Mouse (Mus musculus) liver, embryonic 15.5 days (tissue): Measurements from ENCODE around the gene Gm10570. TPM values are rescaled to one million over a fixed set of nuclear protein-coding genes. Genes with fewer than 3 reads are reported as not detected.

Experiments
- ATAC-seq: fragments of 200-750 bp; cut with Nextera tagmentation; 2 replicates; pipeline ENCODE4 v1.8.0; 2017; ENCODE audit warnings: moderate number of reproducible peaks, mild to moderate bottlenecking, moderate library complexity; ENCODE audit not compliant: insufficient read depth
- H3K27ac ChIP-seq: fragments of 300-500 bp; sonication (generic); replicated peaks from 2 replicates; pipeline ENCODE4 v1.5.1; 2015; ENCODE audit warnings: mild to moderate bottlenecking, inconsistent platforms
- H3K27me3 ChIP-seq: fragments of 300-500 bp; sonication (generic); 2 replicates; pipeline ENCODE4 v1.6.1; 2015; ENCODE audit warnings: mild to moderate bottlenecking, inconsistent platforms
- H3K36me3 ChIP-seq: fragments of 300-500 bp; sonication (generic); replicated peaks from 2 replicates; pipeline ENCODE4 v1.6.1; 2015; ENCODE audit warnings: moderate library complexity, mild to moderate bottlenecking, inconsistent platforms
- H3K4me1 ChIP-seq: fragments of 300-500 bp; sonication (generic); replicated peaks from 2 replicates; pipeline ENCODE4 v1.6.1; 2015; ENCODE audit warnings: inconsistent platforms
- H3K4me2 ChIP-seq: fragments of 300-500 bp; sonication (generic); 2 replicates; pipeline ENCODE4 v1.6.1; 2015; ENCODE audit warnings: moderate library complexity, mild to moderate bottlenecking, inconsistent platforms
- H3K4me3 ChIP-seq: fragments of 300-500 bp; sonication (generic); replicated peaks from 2 replicates; pipeline ENCODE4 v1.5.1; 2015; ENCODE audit warnings: mild to moderate bottlenecking, inconsistent platforms
- H3K9ac ChIP-seq: fragments of 300-500 bp; sonication (generic); 2 replicates; pipeline ENCODE4 v1.6.1; 2015; ENCODE audit warnings: moderate library complexity, mild to moderate bottlenecking, inconsistent platforms
- H3K9me3 ChIP-seq: fragments of 300-500 bp; sonication (generic); replicated peaks from 2 replicates; pipeline ENCODE4 v1.6.1; 2016; ENCODE audit warnings: inconsistent platforms
- WGBS: fragments of 180-500 bp; shearing (Covaris S2); methylation state at CpG from one replicate; pipeline ENCODE4 v1.1.7; 2015; ENCODE audit warnings: mixed read lengths; ENCODE audit not compliant: insufficient replicate concordance; 5-methylcytosine and 5-hydroxymethylcytosine counted together
- polyA plus RNA-seq: library from polyadenylated mRNA; unstranded; fragments of >200 nt; fragmentation: Nextera tagmentation; extraction: Ambion mirVana; gene quantifications from 2 replicates; pipeline ENCODE4 v1.2.1, GENCODE M21; 2015

The Gm10570 gene
- not detected in 2 replicates for polyA plus RNA-seq

DNA sequence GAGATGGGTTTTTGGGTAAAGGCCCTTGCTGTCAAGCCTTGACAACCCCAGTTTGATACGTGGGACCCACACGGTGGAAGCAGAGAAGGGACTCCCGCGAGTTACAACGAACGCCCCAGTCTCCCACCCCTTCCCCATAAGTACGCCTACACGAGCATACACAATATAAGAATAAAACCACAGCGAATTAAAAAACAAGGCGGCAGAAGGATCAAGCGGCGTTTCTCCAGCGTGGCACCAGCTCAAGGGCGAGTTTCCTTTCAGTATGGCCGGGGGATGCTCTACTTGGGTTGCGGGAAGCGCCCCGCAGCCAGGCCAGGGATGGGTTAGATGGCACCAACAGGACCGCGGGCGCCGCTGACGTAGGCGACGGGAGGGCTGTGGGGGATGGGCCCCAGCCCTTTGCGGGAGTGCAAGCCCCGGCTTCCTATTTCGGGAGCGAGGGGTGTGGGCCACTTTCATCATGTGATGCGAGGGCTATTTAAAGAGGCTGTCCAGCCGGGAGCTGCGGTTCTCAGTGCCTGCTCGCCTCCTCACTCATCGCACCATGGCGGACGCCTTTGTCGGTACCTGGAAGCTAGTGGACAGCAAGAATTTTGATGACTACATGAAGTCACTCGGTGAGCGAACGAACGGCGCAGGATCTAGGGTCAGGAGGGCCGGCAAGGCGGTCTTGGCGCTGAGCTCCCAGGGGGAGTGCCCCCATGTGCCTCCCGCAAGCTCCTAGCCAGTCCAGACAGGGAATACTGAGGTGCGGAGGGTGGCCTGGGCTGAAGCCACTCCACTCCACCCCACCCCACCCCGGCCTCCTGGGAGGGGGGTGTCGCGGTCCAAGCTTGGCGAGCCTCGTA lies at the start of gene Gm10570, which contains the start of gene Fabp3:
Gene Gm10570, minus strand, starts transcription at position 444 of the 851 bp plus-strand sequence.
Gene Fabp3, plus strand, starts transcription at position 365 of the 851 bp plus-strand sequence.
- WGBS, result 1% methylated on average over 52 of the region's 52 CpGs
- Histone ChIP-seq H3K4me3 (peak within 1 kb of the TSS; percentile 51), H3K9me3 (no peaks in the 10 kb centered on the region), H3K4me1 (peaks cover 20% of the 10 kb centered on the region), H3K4me2 (peak within 1 kb of the TSS; percentile 75), H3K36me3 (no peaks in the 10 kb centered on the region), H3K9ac (peak within 1 kb of the TSS; percentile 18; the same call in 1 of the 2 replicates), H3K27ac (no peak within 1 kb of the TSS), H3K27me3 (peaks cover 86% of the 10 kb centered on the region)
- no peak for ATAC-seq

DNA sequence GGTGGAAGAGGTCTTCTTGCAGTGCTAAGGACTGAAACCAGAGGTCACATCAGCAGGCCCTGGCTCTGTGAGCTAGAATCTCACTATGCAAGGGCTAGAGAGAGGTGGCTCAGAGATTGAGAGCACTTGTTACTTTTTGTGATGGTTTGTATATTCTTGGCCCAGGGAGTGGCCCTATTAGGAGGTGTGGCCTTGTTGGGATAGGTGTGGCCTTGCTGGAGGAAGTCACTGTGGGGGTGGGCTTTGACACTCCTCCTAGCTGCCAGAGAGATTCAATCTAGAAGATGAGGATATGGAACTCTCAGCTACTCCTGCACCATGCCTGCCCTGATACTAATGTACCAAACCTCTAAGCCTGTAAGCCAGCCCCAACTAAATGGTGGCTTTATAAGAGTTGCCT lies 49.5 kb upstream of the Gm10570 start:
- peak overlapping the region; percentile 95 for H3K27ac ChIP-seq
- H3K4me3 ChIP-seq, result peak overlapping the region; percentile 88
- peaks cover 23% of the 10 kb centered on the region for H3K36me3 ChIP-seq
- no peak for ATAC-seq
- peak overlapping the region; percentile 90 for H3K4me2 ChIP-seq
- H3K9ac ChIP-seq, result no peak overlapping the region
- peaks cover 39% of the 10 kb centered on the region for H3K4me1 ChIP-seq
- no peaks in the 10 kb centered on the region for H3K9me3 ChIP-seq
- H3K27me3 ChIP-seq, result no peaks in the 10 kb centered on the region

DNA sequence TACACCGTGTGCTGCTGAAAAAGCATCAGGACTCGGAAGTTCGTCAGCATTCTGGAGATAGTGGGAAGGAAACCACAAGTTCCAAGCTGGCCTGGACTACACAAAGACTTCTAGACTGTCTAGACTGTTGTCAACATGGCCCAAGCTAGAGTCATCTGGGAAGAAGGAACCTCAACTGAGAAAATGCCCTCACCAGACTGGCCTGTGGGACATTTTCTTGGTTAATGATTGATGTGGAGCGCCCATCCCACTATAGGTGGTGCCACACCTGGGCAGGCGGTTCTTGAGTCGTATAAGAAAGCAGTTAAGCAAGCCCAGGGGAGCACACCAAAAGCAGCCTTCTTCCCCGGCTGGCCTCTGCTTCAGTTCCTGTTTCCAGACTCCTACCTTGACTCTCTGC lies 44.1 kb upstream of the Gm10570 start:
- Histone ChIP-seq H3K9me3 (no peaks in the 10 kb centered on the region), H3K27me3 (no peaks in the 10 kb centered on the region), H3K9ac (no peak overlapping the region), H3K36me3 (peaks cover 71% of the 10 kb centered on the region), H3K4me1 (peaks cover 17% of the 10 kb centered on the region), H3K4me3 (no peak overlapping the region), H3K27ac (no peak overlapping the region), H3K4me2 (no peak overlapping the region)
- ATAC-seq, result no peak
- 77% methylated on average over 7 of the region's 7 CpGs for WGBS

DNA sequence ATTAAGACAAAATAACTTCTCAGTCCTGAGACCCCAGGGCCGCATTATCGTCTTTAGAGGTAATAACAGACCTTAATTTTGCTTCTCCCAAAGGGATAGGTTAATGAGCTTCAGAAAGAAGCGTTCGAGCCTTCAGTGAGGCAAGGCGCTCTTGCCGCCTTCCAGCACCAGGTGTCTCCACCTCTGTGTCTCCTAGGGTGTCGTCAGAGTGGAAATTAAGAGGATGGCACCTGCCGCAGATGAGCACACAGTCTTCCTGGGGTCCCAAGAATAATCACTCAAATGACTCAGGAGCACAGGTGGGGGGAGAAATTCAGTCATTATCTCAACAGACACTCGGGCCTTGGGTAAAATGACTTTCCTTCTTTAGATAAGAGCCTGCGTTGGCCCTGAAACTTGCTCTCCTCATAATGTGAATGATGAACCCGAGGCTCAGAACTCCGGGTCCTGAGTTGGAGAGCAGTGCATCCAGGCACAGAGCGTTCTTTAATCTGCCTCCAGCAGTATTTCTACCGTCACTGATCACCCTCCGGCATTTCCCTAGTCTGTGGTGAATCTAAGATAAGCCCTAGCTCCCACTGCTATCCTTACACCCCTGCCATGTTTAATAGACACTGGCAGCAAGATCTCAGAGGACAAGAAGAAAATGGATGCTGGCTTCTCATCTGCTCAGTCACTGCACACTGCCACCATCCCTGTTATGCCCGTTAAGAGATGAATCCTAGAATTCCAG lies 42.4 kb upstream of the Gm10570 start:
- Histone ChIP-seq H3K36me3 (peaks cover 79% of the 10 kb centered on the region), H3K4me2 (peak overlapping the region; percentile 7; the same call in 1 of the 2 replicates), H3K4me1 (peaks cover 11% of the 10 kb centered on the region; the same call in 1 of the 2 replicates), H3K9ac (no peak overlapping the region), H3K4me3 (no peak overlapping the region), H3K27ac (peak overlapping the region; percentile 15), H3K27me3 (no peaks in the 10 kb centered on the region), H3K9me3 (no peaks in the 10 kb centered on the region)
- 65% methylated on average over 16 of the region's 16 CpGs for WGBS
- ATAC-seq, result peak; percentile 49

DNA sequence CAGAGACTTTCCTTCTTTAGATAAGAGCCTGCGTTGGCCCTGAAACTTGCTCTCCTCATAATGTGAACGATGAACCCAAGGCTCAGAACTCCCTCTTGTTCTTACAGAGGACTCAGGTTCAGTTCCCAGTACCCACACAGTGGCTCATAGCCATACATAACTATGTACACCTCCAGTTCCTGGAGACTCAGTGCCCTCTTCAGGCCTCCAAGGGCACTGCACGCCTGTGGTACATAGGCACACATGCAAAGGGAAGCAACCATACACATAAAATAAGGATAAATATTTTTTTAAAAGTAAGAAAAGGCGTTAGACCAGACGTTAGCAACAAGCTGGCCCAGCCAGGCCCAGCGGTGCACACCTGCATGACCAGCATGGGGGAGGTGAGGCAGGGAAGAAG lies 41.2 kb upstream of the Gm10570 start:
- no peak for ATAC-seq
- Histone ChIP-seq H3K4me1 (peaks cover 11% of the 10 kb centered on the region; the same call in 1 of the 2 replicates), H3K9me3 (no peaks in the 10 kb centered on the region), H3K27ac (no peak overlapping the region), H3K27me3 (no peaks in the 10 kb centered on the region), H3K4me3 (no peak overlapping the region), H3K36me3 (peaks cover 79% of the 10 kb centered on the region), H3K4me2 (no peak overlapping the region), H3K9ac (no peak overlapping the region)
- WGBS, result 78% methylated on average over 6 of the region's 6 CpGs

DNA sequence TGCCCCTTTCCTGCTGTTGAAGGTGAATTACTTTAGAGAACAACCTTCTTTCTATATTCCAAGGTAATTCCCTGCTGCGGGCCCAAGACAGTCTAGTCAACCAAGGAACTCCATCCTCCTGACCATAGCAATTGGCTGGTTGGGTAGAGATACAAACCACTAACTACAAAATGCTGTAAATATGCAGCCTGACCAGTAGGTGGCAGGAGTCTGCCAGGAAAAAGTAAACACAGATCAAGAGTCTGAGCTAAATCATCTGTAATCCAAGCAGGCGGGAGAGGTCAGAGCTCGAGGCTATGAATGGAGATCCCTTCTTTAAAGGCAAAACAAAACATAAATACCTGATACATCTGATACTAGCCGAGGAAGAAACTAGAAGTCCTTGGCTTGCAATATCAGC lies 33.2 kb upstream of the Gm10570 start:
- Histone ChIP-seq H3K4me1 (peaks cover 1% of the 10 kb centered on the region; the same call in 1 of the 2 replicates), H3K36me3 (peaks cover 34% of the 10 kb centered on the region), H3K27ac (no peak overlapping the region), H3K27me3 (no peaks in the 10 kb centered on the region), H3K4me3 (no peak overlapping the region), H3K9me3 (no peaks in the 10 kb centered on the region), H3K9ac (no peak overlapping the region), H3K4me2 (no peak overlapping the region)
- no peak for ATAC-seq
- WGBS, result 19% methylated on average over 4 of the region's 4 CpGs

DNA sequence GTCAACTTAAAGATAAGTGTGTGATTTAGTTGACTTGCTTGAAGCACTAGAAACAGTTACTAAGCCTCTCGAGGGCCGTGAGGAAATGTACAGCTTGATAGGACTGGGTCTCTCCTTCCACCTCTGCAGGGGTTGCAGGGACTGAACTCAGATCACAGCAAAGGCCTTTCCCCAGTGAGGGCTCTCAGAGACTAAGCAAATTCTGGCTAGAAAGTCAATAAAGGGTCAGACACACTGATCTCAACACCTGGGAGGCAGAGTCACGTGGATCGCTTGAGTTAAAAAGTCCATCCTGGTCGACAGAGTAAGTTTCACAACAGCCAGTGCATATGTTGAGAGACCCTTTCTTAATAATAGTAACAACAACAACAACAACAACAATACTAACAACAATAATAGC lies 27.4 kb upstream of the Gm10570 start:
- H3K4me1 ChIP-seq, result peaks cover 6% of the 10 kb centered on the region; the same call in 1 of the 2 replicates
- H3K4me2 ChIP-seq, result no peak overlapping the region
- 73% methylated on average over 5 of the region's 5 CpGs for WGBS
- no peaks in the 10 kb centered on the region for H3K9me3 ChIP-seq
- peaks cover 56% of the 10 kb centered on the region for H3K36me3 ChIP-seq
- H3K27me3 ChIP-seq, result no peaks in the 10 kb centered on the region
- no peak overlapping the region for H3K27ac ChIP-seq
- no peak for ATAC-seq
- H3K4me3 ChIP-seq, result no peak overlapping the region
- no peak overlapping the region for H3K9ac ChIP-seq

DNA sequence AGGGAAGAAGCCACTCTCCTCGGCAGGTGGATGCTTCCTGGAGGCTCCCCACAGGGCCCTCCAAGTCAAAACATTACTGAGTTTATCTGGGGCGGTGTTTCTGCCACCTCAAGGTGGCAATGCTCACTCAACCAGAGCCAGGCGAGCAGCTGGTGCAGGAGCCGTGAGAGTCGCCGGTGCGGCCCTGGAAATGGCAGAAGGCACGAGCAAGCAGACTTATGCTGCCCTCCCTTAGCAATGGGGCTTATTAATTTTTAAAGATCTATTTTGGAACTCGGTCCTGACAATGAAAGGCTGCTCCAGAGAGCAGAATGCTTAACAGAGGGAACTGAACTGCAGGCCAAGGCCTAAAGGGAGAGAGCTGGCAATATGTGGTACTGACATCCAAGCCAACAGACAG lies 18.9 kb upstream of the Gm10570 start:
- Histone ChIP-seq H3K27me3 (no peaks in the 10 kb centered on the region), H3K4me1 (0 out of 2 replicates have a peak, but pooled peaks cover 3% of the 10 kb centered on the region), H3K4me2 (no peak overlapping the region), H3K36me3 (peaks cover 65% of the 10 kb centered on the region), H3K9me3 (no peaks in the 10 kb centered on the region), H3K4me3 (no peak overlapping the region), H3K9ac (no peak overlapping the region), H3K27ac (no peak overlapping the region)
- no peak for ATAC-seq
- WGBS, result 81% methylated on average over 9 of the region's 9 CpGs

DNA sequence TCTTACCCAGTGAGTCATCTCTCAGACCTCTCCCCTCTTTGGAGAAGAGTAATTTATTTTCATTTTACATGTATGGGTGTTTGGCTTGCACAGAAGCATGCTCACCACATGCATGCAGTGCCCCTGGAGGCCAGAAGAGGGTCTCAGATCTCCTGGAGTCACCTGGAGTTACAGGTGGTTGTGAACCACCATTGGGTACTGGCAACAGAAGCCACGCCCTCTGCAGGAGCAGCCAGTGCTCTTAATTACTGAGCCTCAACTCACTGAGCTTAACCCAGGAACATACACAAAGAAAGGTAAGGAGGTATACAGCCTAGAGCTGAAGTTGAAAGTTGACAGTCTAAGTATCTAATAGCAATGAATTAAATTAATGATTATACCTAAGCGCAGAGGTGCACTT lies 17.0 kb upstream of the Gm10570 start:
- Histone ChIP-seq H3K4me1 (peaks cover 13% of the 10 kb centered on the region), H3K4me2 (no peak overlapping the region), H3K36me3 (peaks cover 67% of the 10 kb centered on the region), H3K4me3 (no peak overlapping the region), H3K27ac (no peak overlapping the region), H3K9ac (no peak overlapping the region), H3K27me3 (no peaks in the 10 kb centered on the region), H3K9me3 (no peaks in the 10 kb centered on the region)
- ATAC-seq, result no peak
- 83% methylated on average over 2 of the region's 2 CpGs for WGBS

DNA sequence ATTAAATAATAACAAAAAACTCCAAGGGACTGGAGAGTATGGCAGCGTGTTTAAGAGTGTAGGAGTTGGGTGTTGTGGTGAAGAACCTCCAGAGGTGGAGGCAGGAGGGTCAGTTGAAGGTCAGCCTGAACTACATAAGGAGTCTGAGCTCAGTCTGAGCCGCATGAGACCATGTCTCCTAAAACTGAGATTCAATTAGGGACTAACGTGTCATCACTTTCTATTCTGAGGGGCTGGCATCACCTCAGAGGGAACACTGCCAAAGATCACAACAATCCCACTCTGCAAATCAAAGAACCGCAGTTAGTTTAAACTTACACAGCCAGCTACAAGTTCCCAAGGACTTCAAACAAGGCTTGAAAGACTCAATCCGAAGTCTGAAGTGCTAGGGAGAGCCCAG lies 15.1 kb upstream of the Gm10570 start:
- WGBS, result 77% methylated on average over 5 of the region's 5 CpGs
- Histone ChIP-seq H3K4me1 (peaks cover 13% of the 10 kb centered on the region), H3K9me3 (no peaks in the 10 kb centered on the region), H3K4me3 (no peak overlapping the region), H3K4me2 (no peak overlapping the region), H3K27ac (no peak overlapping the region), H3K9ac (no peak overlapping the region), H3K27me3 (no peaks in the 10 kb centered on the region), H3K36me3 (peaks cover 69% of the 10 kb centered on the region)
- ATAC-seq, result no peak

DNA sequence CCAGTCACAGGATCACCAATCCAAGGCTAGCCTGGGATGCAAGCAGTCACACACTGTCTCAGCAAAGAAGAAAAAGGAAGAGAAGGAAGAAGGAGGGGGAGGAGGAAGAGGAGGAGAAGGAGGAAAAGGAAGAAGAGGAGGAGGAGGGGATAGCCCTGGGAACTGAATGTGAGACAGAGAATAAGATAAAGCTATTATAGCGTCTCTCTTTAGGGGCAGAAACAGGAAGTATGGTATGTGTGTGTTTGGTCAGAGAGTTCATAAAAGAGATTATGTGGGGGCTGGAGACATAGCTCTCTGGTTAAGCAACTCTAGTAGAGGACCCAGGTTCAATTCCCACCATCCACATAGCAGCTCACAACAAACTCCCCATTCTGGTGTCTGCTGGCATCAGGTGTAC lies 14.7 kb upstream of the Gm10570 start:
- 37% methylated on average over 1 of the region's 1 CpGs for WGBS
- no peaks in the 10 kb centered on the region for H3K27me3 ChIP-seq
- no peak overlapping the region for H3K9ac ChIP-seq
- H3K4me3 ChIP-seq, result no peak overlapping the region
- ATAC-seq, result no peak
- no peaks in the 10 kb centered on the region for H3K9me3 ChIP-seq
- peaks cover 13% of the 10 kb centered on the region for H3K4me1 ChIP-seq
- H3K4me2 ChIP-seq, result no peak overlapping the region
- peaks cover 69% of the 10 kb centered on the region for H3K36me3 ChIP-seq
- no peak overlapping the region for H3K27ac ChIP-seq
